Mouse (Mus musculus) embryonic facial prominence, embryonic 12.5 days (tissue): ENCODE data around the gene Gm5294. TPM values are rescaled to one million over a fixed set of nuclear protein-coding genes. Genes with fewer than 3 reads are reported as not detected.

Experiments used
- ATAC-seq: fragments of 200-750 bp; cut with Nextera tagmentation; 2 replicates; pipeline ENCODE4 v1.8.0; 2017; ENCODE audit not compliant: insufficient number of reproducible peaks, insufficient read depth, low FRiP score, low TSS enrichment
- H3K27ac ChIP-seq: fragments of 300-500 bp; sonication (generic); 2 replicates; pipeline ENCODE4 v1.5.1; 2016; ENCODE audit warnings: mild to moderate bottlenecking
- H3K27me3 ChIP-seq: fragments of 300-500 bp; sonication (generic); 2 replicates; pipeline ENCODE4 v1.6.1; 2016; ENCODE audit warnings: mild to moderate bottlenecking, moderate library complexity
- H3K36me3 ChIP-seq: fragments of 300-500 bp; sonication (generic); 2 replicates; pipeline ENCODE4 v1.6.1; 2016; ENCODE audit warnings: mild to moderate bottlenecking
- H3K4me1 ChIP-seq: fragments of 300-500 bp; sonication (generic); 2 replicates; pipeline ENCODE4 v1.6.1; 2016
- H3K4me2 ChIP-seq: fragments of 300-500 bp; sonication (generic); replicated peaks from 2 replicates; pipeline ENCODE4 v1.6.1; 2016; ENCODE audit warnings: mild to moderate bottlenecking, moderate library complexity
- H3K4me3 ChIP-seq: fragments of 300-500 bp; sonication (generic); 2 replicates; pipeline ENCODE4 v1.5.1; 2016; ENCODE audit warnings: mild to moderate bottlenecking
- H3K9ac ChIP-seq: fragments of 300-500 bp; sonication (generic); 2 replicates; pipeline ENCODE4 v1.6.1; 2016; ENCODE audit warnings: mild to moderate bottlenecking, moderate library complexity
- H3K9me3 ChIP-seq: fragments of 300-500 bp; sonication (generic); 2 replicates; pipeline ENCODE4 v1.6.1; 2016; ENCODE audit warnings: mild to moderate bottlenecking, moderate library complexity
- WGBS: fragments of 180-500 bp; shearing (Covaris S2); methylation state at CpG from one replicate; pipeline ENCODE4 v1.1.7; 2016; 5-methylcytosine and 5-hydroxymethylcytosine counted together
- polyA plus RNA-seq: library from polyadenylated mRNA; unstranded; fragments of >200 nt; fragmentation: Nextera tagmentation; extraction: Ambion mirVana; gene quantifications from 2 replicates; pipeline ENCODE4 v1.2.1, GENCODE M21; 2016

Gm5294 gene
- polyA plus RNA-seq, 1 experiment from 2014 or later: 0.45 TPM

DNA sequence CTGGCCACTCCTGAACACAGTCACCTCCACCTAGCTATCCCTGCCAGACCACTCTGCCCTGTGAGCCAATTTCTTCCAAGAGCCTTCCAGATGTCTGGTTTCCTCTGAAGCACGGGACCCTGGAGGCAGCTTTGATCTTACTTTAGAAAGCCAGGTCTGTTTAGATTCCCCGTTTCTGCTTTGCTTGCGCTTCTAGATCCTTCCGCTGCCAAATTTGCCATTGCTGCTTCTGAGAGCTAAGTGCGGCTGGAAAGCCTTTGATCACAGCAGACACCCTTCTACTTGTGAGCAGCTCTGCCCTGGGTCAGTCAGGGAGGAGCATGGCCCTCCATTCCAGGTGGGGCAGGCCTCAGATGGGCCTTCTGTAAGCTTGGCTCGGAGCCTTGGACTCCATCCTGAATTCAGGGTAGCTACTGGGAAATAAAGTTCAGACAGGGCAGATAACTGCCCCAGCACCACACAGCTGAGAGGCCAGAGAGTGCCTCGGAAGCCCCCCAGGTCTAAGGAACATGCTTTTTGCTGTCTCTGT, 18.2 kb upstream of the Gm5294 start:
- H3K27ac ChIP-seq: no peak overlapping the region
- H3K36me3 ChIP-seq: no peaks in the 10 kb centered on the region
- 0 out of 2 replicates have a peak, but pooled peaks cover 5% of the 10 kb centered on the region for H3K4me1 ChIP-seq
- no peaks in the 10 kb centered on the region for H3K9me3 ChIP-seq
- no peak overlapping the region for H3K4me2 ChIP-seq
- no peak for ATAC-seq
- H3K27me3 ChIP-seq: no peaks in the 10 kb centered on the region
- H3K9ac ChIP-seq: no peak overlapping the region
- WGBS: 54% methylated on average over 7 of the region's 7 CpGs
- no peak overlapping the region for H3K4me3 ChIP-seq

DNA sequence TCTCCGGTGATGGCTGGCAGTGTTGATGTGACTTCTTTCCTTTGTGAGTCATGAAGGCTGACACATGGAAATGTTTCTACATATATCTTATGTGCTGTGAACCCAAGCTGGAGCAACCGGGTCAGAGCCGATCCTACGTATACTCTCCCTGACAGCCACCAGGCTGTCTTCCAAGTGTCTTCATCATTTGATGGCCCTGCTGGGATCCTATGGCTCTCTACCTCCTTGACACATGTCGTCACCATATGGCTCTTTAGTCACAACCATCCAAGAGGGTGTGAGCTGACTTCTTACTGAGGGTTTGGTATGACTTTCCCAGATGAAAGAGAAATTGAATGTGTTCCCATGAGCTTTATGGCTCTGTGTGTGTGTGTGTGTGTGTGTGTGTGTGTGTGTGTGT, 15.6 kb upstream of the Gm5294 start:
- 0 out of 2 replicates have a peak, but pooled peaks cover 5% of the 10 kb centered on the region for H3K4me1 ChIP-seq
- no peaks in the 10 kb centered on the region for H3K36me3 ChIP-seq
- H3K4me2 ChIP-seq: no peak overlapping the region
- no peak overlapping the region for H3K27ac ChIP-seq
- H3K9me3 ChIP-seq: no peaks in the 10 kb centered on the region
- H3K9ac ChIP-seq: no peak overlapping the region
- no peak overlapping the region for H3K4me3 ChIP-seq
- no peak for ATAC-seq
- 93% methylated on average over 5 of the region's 5 CpGs for WGBS
- H3K27me3 ChIP-seq: no peaks in the 10 kb centered on the region

DNA sequence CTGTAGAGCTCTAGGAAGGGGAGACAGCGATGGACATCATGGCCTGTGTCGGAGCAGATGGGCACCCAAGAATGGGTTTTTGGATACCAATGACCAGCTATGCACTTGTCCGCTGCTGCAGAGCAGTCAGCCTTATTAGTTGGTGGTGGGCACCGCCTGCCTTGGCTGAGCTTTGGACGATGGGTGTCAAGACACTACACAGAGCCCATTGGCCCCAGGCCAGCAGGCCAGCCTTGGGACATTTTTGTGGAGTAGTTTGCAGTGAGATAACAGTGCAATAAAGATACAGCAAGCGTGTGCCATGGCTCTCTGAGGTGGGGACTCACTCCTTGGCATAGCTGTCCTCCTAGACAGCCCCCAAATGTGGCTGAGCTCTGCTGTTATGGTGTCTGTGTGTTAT, 10.1 kb upstream of the Gm5294 start:
- Histone ChIP-seq H3K27me3 (no peaks in the 10 kb centered on the region; the same call in 1 of the 2 replicates), H3K9me3 (no peaks in the 10 kb centered on the region), H3K4me1 (no peaks in the 10 kb centered on the region), H3K9ac (no peak overlapping the region), H3K36me3 (no peaks in the 10 kb centered on the region), H3K4me3 (no peak overlapping the region), H3K4me2 (no peak overlapping the region), H3K27ac (no peak overlapping the region)
- 91% methylated on average over 6 of the region's 6 CpGs for WGBS
- no peak for ATAC-seq

DNA sequence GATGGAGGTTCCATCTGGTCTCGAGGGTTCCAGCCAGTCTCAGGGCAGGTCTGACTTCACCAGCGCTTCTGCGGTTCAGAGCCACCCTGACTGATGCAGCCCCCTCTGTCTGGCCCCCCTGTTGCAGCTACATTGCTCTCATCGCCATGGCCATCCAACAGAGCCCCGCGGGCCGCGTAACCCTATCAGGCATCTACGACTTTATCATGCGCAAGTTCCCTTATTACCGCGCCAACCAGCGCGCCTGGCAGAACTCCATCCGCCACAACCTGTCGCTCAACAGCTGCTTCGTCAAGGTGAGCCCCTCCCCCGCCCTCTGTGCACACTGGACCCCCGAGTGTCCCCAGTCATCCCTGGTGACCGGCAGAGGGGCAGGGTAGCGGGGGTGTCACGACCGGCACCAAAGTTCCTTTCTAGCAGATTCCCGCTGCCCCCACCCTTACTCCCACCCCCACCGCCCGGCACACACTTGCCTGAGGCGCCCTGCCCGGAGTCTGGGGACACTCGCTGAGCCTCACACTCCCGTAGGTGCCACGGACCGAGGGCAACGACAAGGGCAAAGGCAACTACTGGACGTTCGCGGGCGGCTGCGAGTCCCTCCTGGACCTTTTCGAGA, 945 bp downstream of the Gm5294 start:
- Histone ChIP-seq H3K27me3 (peaks cover 68% of the 10 kb centered on the region), H3K4me2 (peak overlapping the region; percentile 54), H3K9ac (0 out of 2 replicates have a peak overlapping the region, but pooled peaks have one; percentile 19), H3K4me1 (peaks cover 7% of the 10 kb centered on the region), H3K9me3 (no peaks in the 10 kb centered on the region), H3K4me3 (peak overlapping the region; percentile 34), H3K36me3 (no peaks in the 10 kb centered on the region), H3K27ac (no peak overlapping the region)
- ATAC-seq: 0 out of 2 replicates have a peak, but pooled peaks have one; percentile 52
- 4% methylated on average over 39 of the region's 39 CpGs for WGBS

DNA sequence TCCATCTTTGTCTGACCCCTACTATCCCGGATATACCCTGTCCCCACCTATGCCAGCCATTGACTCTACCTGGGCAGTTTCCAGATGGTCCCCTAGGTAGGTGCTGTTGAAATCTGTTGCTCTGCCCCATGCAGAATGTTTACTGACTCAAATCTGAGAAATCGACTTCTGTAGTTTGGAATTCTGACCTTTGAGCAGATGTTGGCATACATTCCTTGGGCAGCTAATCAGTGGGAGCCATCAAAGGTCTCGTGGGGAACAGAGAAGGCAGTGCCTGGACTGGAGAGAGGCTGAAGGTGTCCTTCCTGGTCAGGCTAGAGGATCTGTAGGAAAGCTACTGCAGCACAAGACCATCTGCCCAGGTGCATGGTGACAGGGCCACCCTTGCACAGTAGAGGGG, 5.2 kb downstream of the Gm5294 start:
- WGBS: 66% methylated on average over 3 of the region's 3 CpGs
- Histone ChIP-seq H3K9me3 (no peaks in the 10 kb centered on the region), H3K4me3 (no peak overlapping the region), H3K4me2 (no peak overlapping the region), H3K9ac (no peak overlapping the region), H3K27me3 (peaks cover 49% of the 10 kb centered on the region), H3K4me1 (peaks cover 7% of the 10 kb centered on the region), H3K36me3 (no peaks in the 10 kb centered on the region), H3K27ac (no peak overlapping the region)
- ATAC-seq: no peak

DNA sequence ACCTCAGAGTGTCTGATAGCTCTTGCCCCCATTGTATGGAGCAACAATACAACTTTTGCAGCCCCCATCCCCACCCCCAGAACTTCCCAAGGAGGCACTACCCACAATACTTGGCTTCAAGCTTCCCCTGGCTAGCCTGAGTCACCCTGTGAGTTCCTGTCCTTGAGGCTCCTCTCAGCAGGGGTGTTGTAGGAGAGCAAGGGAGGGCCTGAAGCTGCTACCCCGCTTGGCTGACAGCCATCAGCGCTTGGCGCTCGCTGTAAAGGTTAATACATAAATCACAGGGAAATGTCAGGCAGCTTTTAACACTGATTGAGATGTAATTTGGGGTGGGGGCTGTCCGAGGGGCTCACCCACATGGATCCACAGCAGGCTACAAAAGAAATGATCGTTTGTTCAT, 13.5 kb downstream of the Gm5294 start:
- Histone ChIP-seq H3K9me3 (no peaks in the 10 kb centered on the region), H3K27me3 (no peaks in the 10 kb centered on the region), H3K36me3 (no peaks in the 10 kb centered on the region), H3K4me2 (no peak overlapping the region), H3K27ac (no peak overlapping the region), H3K9ac (no peak overlapping the region), H3K4me1 (no peaks in the 10 kb centered on the region), H3K4me3 (no peak overlapping the region)
- 56% methylated on average over 6 of the region's 6 CpGs for WGBS
- ATAC-seq: no peak

DNA sequence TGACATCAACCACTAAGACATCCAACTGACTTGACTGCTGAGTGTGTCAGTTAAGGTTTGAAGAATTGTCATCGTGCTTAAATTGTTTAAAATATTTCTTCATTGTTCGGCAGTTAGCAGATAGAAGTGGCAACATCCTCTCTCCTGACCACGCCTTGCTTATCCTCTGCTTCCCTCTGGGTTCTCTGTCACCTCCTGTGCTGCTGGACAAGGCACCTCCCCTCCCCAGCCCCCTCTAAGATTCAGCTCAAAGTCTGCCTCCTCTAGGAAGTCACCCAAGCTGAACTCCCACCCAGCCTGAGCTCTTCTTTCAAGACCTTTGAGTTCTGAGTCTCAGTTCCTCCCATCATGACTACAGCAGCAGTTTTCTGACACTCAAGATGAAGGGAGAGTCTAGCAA, 15.0 kb downstream of the Gm5294 start:
- Histone ChIP-seq H3K27ac (no peak overlapping the region), H3K9me3 (no peaks in the 10 kb centered on the region), H3K4me2 (no peak overlapping the region), H3K4me3 (no peak overlapping the region), H3K27me3 (no peaks in the 10 kb centered on the region), H3K4me1 (no peaks in the 10 kb centered on the region), H3K9ac (no peak overlapping the region), H3K36me3 (no peaks in the 10 kb centered on the region)
- WGBS: 81% methylated on average over 3 of the region's 3 CpGs
- ATAC-seq: no peak

DNA sequence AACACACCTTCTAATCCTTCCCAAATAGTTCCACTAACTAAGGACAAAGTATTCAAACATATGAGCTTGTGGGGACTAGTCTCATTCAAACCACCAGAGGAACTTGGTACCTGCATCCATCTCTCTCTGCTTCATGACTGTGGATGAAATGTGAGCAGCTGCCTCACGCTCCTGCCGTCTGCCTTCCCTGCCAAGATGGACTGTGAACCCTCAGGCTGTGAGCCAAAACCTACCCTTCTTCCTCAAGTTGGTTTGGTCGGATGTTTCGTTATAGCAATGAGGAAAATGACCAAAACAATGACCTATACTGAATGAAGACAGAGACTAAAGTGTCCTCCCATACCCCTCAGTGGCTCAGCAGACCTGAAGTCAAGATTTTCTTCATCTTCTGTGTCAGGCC, 21.1 kb downstream of the Gm5294 start:
- Histone ChIP-seq H3K27ac (no peak overlapping the region), H3K4me1 (no peaks in the 10 kb centered on the region), H3K36me3 (no peaks in the 10 kb centered on the region), H3K27me3 (no peaks in the 10 kb centered on the region), H3K9me3 (no peaks in the 10 kb centered on the region), H3K9ac (no peak overlapping the region), H3K4me3 (no peak overlapping the region), H3K4me2 (no peak overlapping the region)
- WGBS: 96% methylated on average over 4 of the region's 4 CpGs
- ATAC-seq: no peak

DNA sequence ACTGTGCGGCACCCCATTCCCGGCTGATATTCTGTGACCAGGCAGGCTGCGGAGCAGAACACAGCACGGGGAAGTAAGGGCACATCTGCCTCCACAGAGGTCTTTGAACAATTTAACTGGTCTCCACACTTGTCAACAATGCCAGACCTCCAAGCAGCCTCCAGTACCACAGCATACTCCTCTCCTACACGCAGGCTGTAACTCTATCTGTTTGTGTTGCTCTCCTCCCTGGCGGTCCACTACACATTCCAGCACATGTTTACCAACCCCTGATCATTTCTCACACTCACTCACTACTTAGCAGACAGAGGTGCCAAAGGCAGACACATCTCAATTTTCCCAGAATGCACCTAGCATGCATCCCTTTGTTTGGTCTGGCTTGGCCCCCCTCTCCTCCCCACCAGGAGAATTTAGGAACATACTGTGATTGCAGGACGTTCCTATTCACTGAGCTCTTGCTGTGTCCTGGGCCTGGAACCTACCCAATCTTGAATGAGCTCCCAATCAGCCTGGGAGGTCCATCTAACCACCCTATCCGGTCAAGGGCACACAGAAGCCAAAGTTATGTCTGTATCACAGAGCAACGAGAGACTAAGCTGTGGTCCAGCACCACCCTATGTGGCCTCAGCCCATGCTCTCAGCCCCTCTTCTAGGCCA, 23.4 kb downstream of the Gm5294 start:
- WGBS: 63% methylated on average over 9 of the region's 9 CpGs
- no peaks in the 10 kb centered on the region for H3K27me3 ChIP-seq
- no peaks in the 10 kb centered on the region for H3K36me3 ChIP-seq
- ATAC-seq: no peak
- no peak overlapping the region for H3K4me2 ChIP-seq
- H3K9ac ChIP-seq: no peak overlapping the region
- no peak overlapping the region for H3K4me3 ChIP-seq
- no peaks in the 10 kb centered on the region for H3K9me3 ChIP-seq
- no peak overlapping the region for H3K27ac ChIP-seq
- H3K4me1 ChIP-seq: no peaks in the 10 kb centered on the region

DNA sequence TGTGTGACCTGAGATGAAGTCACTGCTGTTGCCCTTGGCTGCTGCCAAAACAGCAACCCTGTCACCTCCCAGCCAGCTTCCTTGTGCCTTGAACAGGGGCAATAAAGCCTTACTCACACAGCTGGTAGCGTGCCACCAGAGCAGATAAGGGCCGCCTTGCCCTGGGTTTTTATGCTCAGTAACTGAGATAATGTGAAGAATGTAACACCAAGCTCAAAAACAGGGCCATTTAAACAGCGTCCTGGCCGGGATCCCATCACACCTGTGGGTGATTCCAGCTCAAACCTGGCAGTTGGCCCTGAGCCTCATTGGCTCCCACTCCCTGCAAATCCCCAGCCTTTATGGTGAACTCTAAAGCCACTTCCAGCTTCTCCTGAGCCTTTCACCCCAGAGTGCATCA, 26.6 kb downstream of the Gm5294 start:
- Histone ChIP-seq H3K36me3 (no peaks in the 10 kb centered on the region), H3K4me1 (no peaks in the 10 kb centered on the region), H3K4me3 (no peak overlapping the region), H3K27ac (no peak overlapping the region), H3K27me3 (no peaks in the 10 kb centered on the region), H3K9me3 (no peaks in the 10 kb centered on the region), H3K4me2 (no peak overlapping the region), H3K9ac (no peak overlapping the region)
- 79% methylated on average over 4 of the region's 4 CpGs for WGBS
- ATAC-seq: no peak

DNA sequence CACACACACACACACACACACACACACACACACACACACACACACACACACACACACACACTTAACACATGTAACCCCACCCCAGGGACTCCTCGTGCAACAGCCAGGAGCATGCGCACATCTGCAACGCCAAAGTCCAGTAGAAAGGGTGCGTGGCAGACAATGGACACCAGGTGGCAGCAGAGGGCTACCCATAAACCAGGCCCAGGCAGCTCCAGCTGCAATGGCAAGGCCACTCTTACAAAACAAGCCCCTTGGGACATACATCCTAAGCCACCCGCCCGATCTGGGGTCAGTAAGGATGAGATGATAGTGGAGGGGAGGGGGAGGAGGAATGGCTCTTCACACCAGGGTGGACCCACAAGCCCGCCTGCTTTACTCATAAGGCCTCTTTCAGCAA, 28.2 kb downstream of the Gm5294 start:
- Histone ChIP-seq H3K9me3 (no peaks in the 10 kb centered on the region), H3K36me3 (no peaks in the 10 kb centered on the region), H3K4me3 (no peak overlapping the region), H3K9ac (0 out of 2 replicates have a peak overlapping the region, but pooled peaks have one; percentile 0), H3K4me2 (peak overlapping the region; percentile 33), H3K4me1 (no peaks in the 10 kb centered on the region), H3K27ac (no peak overlapping the region), H3K27me3 (no peaks in the 10 kb centered on the region)
- WGBS: 6% methylated on average over 7 of the region's 7 CpGs
- ATAC-seq: peak; percentile 55
